Mouse (Mus musculus) layer of hippocampus, postnatal 10 days (tissue): ENCODE measurements at regions not wholly inside any gene's neighbourhood (a gene's known extent, or its start where the extent isn't known, plus 50 kb on each side); places are given as distances from the start of the nearest gene placed in this dataset.
A peak's percentile ranks its signal among the peaks of the same experiment; 100 is the strongest.

ENCODE experiments used
- DNase-seq, 2 experiments: peaks; one replicate each; pipeline ENCODE4 v3.0.0; 2021; ENCODE audit warnings: low spot score in 2 of 2

GRCm38 (mm10) chr9:46394239-46394638 lies 74.5 kb upstream of the 4931429L15Rik start:
- DNase-seq, result no peak

- peak; percentile 68 to 77 for DNase-seq
These were observed 73.0 kb upstream of the 4931429L15Rik start for GRCm38 (mm10) chr9:46392641-46393321.

DNA sequence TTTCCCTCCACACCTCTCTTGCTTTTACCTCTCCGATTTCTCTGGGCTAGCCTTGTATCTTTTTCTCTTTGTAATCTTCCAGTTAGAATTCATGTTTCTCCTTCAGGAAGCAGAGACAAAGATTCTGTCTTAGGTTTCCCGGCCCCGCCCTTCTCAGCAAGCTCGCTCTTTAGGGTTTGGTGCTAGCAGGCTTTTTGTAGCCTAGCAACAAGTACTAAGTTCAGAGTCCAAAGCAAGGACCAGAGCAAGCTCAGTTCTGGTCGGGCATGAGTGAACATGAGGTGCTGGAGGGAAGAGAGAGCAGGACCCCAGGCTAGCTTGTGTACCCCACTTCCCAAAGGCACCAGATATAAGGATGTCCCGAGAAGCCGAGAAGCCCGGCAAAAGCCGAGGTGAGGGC lies 70.0 kb upstream of the 4931429L15Rik start:
- DNase-seq, result no peak

DNA sequence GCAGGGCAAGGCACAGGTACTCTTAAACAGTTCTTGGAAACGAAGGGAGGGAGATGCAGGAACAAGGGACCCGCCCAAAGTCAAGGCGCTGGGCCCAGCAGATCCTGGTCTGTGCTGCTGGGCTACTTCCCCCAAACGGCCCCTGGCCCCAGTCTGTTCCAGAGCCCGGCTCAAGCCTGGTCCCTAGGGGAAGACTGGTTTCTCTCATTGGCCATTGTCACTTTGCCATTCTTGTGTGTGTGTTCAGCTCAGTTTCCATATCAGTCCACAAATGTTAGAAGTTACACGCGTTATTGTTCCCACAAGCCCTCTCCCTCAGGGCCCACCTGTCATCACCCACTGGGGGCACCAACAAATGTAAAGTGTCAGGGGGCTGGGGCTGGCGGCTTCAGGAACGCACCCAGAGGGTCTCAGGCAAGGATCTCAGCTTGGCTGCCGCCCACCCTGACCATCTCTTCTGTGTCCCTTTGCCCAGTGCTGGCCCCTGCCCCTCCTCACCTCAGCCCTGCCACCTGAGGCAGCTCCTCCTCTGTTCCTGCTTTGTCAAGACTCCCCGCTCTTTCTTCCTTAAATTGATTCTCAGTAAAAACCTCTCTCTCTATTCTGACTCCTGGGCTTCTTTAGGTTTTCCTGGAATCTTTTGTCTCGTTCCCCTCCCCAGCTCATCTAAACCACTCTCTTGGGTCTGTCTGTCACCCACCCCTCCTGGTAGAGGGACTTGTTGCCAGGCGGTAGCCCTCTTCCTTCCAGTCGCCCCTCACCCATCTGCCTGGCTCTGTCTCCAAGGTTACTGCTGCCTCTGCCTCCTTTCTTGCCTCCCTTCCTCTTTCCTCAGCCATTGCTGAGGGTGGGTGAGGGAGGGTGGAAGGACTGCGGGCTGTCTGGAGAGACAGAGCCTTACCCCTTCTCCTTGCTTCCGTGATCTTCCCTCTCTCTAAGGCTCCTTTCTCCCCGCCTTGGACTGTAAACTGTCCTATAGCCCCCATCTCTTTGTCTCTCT lies 69.2 kb upstream of the 4931429L15Rik start:
- peak; percentile 25 to 46 for DNase-seq

DNA sequence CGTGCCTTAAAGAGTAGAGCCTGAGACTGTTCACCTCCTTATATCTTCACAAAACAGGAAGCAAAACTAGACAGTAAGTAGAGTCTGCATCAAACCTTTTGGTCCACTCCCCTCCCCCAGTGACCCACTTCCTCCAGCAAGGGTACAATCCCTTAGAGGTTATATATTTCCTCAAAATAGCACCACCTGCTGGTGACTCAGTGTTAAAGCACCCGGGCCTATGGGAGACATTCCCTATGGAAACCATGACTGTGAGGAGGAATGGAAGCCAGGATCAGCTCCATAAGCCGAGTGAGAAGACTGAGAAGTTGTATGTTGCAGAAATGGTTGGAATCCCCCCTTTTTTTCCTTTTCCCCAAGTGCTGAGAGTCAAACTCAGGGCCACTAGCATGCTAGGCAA lies 66.5 kb upstream of the 4931429L15Rik start:
- DNase-seq, result no peak

DNA sequence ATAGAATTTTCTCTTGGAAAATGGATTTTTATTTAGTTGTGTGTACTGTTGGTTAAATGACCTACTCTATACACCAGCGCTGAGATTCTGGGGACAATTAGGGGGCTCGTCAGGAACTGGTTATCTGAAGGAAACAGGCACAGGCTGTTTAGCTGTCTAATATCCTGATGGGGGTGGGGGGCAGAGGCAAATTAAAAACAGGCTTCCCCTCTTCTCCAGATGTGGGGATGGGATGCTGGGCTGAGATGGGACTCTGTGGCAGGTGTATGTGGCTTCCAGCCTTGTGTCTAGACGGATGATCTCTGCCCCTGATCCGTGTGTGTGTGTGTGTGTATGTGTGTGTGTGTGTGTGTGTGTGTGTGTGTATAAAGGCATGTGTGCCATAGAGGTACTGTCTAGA lies 61.6 kb upstream of the 4931429L15Rik start:
- no peak for DNase-seq

- no peak for DNase-seq
These were observed 59.7 kb upstream of the 4931429L15Rik start for GRCm38 (mm10) chr9:46379453-46379852.

DNA sequence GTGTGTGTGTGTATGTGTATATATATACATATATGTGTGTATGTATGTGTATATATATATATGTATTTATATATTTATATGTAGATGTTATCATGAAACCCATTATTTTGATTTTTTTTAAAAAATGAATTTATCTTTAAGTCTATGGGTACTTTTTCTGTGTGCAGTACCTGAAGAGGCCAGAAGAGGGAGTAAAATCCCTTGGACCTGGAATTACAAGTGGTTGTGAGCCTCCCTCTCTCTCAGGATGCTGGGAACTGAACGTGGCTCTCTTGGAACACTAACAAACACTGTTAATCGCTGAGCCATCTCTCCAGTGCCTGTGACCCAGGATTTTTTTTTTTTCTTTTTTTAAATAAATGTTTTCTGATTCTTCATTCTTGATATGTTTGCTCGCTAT lies 58.6 kb upstream of the 4931429L15Rik start:
- DNase-seq, result no peak
